8 mouse cellular contexts compared by ENCODE assay signal in genomic region chr2:30928893-30929482, GRCm38 (mm10). TPM values are rescaled to one million over a fixed set of nuclear protein-coding genes. Genes with fewer than 3 reads are reported as not detected.
DNase-seq lines count a peak whose midpoint lies in the region; ATAC-seq and TF ChIP-seq lines count a peak whose summit lies in the region.

No protein-coding gene starts in this region.

- peak overlapping the region; percentile 19; the same call in 1 of the 2 replicates for H3K27ac ChIP-seq in left cerebral cortex, adult 2 months
- H3K27ac ChIP-seq in limb, embryonic 13.5 days = no peak overlapping the region
- no peak overlapping the region for H3K27ac ChIP-seq in midbrain, embryonic 13.5 days

- H3K9me3 ChIP-seq in limb, embryonic 13.5 days = no peaks in the 10 kb centered on the region
- H3K9me3 ChIP-seq in midbrain, embryonic 13.5 days = no peaks in the 10 kb centered on the region

- no peaks in the 10 kb centered on the region for H3K27me3 ChIP-seq in limb, embryonic 13.5 days
- no peaks in the 10 kb centered on the region for H3K27me3 ChIP-seq in midbrain, embryonic 13.5 days

- H3K4me3 ChIP-seq in left cerebral cortex, adult 2 months = peak overlapping the region; percentile 38; the same call in 1 of the 2 replicates
- H3K4me3 ChIP-seq in limb, embryonic 13.5 days = peak overlapping the region; percentile 30
- H3K4me3 ChIP-seq in midbrain, embryonic 13.5 days (replicated peaks) = peak overlapping the region; percentile 34; the same call in 1 of the 2 replicates

- intact Hi-C loops in left cerebral cortex, adult 2 months (cut with DNase I) = no loop called here
- intact Hi-C loops in left cerebral cortex, postnatal 10 days (cut with DNase I) = no loop called here

- H3K4me2 ChIP-seq in limb, embryonic 13.5 days (replicated peaks) = peak overlapping the region; percentile 65
- H3K4me2 ChIP-seq in midbrain, embryonic 13.5 days (replicated peaks) = peak overlapping the region; percentile 60

- TF ChIP-seq CTCF in left cerebral cortex, adult 2 months (IDR thresholded peaks at IDR 0.05) = no peak

- no peaks in the 10 kb centered on the region for H3K36me3 ChIP-seq in limb, embryonic 13.5 days
- no peaks in the 10 kb centered on the region for H3K36me3 ChIP-seq in midbrain, embryonic 13.5 days

- no peak overlapping the region for H3K9ac ChIP-seq in limb, embryonic 13.5 days
- 0 out of 2 replicates have a peak overlapping the region, but pooled peaks have one; percentile 64 for H3K9ac ChIP-seq in midbrain, embryonic 13.5 days (replicated peaks)

- no peak for ATAC-seq in limb, embryonic 13.5 days (ENCODE audit: low FRiP score, low read depth)
- ATAC-seq in midbrain, embryonic 13.5 days = no peak; the same call in 1 of the 2 replicates
- no peak for ATAC-seq in activated CD4-positive, CD25-positive, alpha-beta regulatory T cell, adult 4 months

- peaks cover 27% of the 10 kb centered on the region for H3K4me1 ChIP-seq in limb, embryonic 13.5 days
- H3K4me1 ChIP-seq in midbrain, embryonic 13.5 days (replicated peaks) = peaks cover 19% of the 10 kb centered on the region

- 27% methylated on average over 12 of the region's 12 CpGs for WGBS in limb, embryonic 13.5 days
- WGBS in midbrain, embryonic 13.5 days = 31% methylated on average over 12 of the region's 12 CpGs

- no peak for DNase-seq in left cerebral cortex, adult 2 months (ENCODE audit: extremely low spot score in 1 of 2, low spot score in 2 of 2)
- no peak for DNase-seq in left cerebral cortex, postnatal 10 days (ENCODE audit: extremely low spot score in 1 of 2, low spot score in 2 of 2)
- peak; percentile 76 for DNase-seq in brain, adult 2 months (ENCODE audit: low read depth, low spot score)
- DNase-seq in heart, adult 8-10 months (ENCODE audit: low spot score) = peak; percentile 65
- DNase-seq in thymus, postnatal 4 days = no peak

RNA-seq across cellular contexts. Expression of gene Ptges, which starts 0.7 kb away (rescaled TPM):
- total RNA-seq in left cerebral cortex, adult 2 months (2021) = 1 to 10 TPM; 5.1 to 6.9 TPM
- 1 to 10 TPM; 4.2 to 6.2 TPM for total RNA-seq in left cerebral cortex, postnatal 10 days (2021)
- 1 to 10 TPM; 1.3 to 3.1 (median 1.9) TPM for total RNA-seq in heart, adult 8-10 months (2022)
- 14.1 and 16.4 TPM in 2 replicates for polyA plus RNA-seq in limb, embryonic 13.5 days (2015; fragmentation: Nextera tagmentation; extraction: Ambion mirVana)
- polyA plus RNA-seq in midbrain, embryonic 13.5 days (2015; fragmentation: Nextera tagmentation; extraction: Ambion mirVana) = 2.5 and 2.9 TPM in 2 replicates
- polyA plus RNA-seq in activated CD4-positive, CD25-positive, alpha-beta regulatory T cell, adult 4 months (2017; shearing (Covaris generic)) = under 1 TPM in 1 of 2 experiments, not detected in 1; 0.09 TPM

RNA-seq across cellular contexts. Expression of gene Tor1b, which starts 23.8 kb away (rescaled TPM):
- total RNA-seq in left cerebral cortex, adult 2 months (2021) = 10 to 100 TPM; 28.0 to 32.9 TPM
- total RNA-seq in left cerebral cortex, postnatal 10 days (2021) = 10 to 100 TPM; 27.6 to 31.2 TPM
- 10 to 100 TPM; 27.8 to 28.4 (median 28.2) TPM for total RNA-seq in heart, adult 8-10 months (2022)
- polyA plus RNA-seq in limb, embryonic 13.5 days (2015; fragmentation: Nextera tagmentation; extraction: Ambion mirVana) = 33.0 and 33.5 TPM in 2 replicates
- 18.3 and 20.5 TPM in 2 replicates for polyA plus RNA-seq in midbrain, embryonic 13.5 days (2015; fragmentation: Nextera tagmentation; extraction: Ambion mirVana)
- polyA plus RNA-seq in activated CD4-positive, CD25-positive, alpha-beta regulatory T cell, adult 4 months (2017; shearing (Covaris generic)) = 10 to 100 TPM; 18.1 to 19.9 TPM

RNA-seq across cellular contexts. Expression of gene Tor1a, which starts 38.7 kb away (rescaled TPM):
- total RNA-seq in left cerebral cortex, adult 2 months (2021) = 10 to 100 TPM; 38.0 to 43.2 TPM
- total RNA-seq in left cerebral cortex, postnatal 10 days (2021) = 10 to 100 TPM; 44.5 to 44.7 TPM
- total RNA-seq in heart, adult 8-10 months (2022) = 10 to 100 TPM in 2 of 4 experiments, 1 to 10 TPM in 2; 8.3 to 14.3 (median 9.9) TPM
- 82.7 and 91.4 TPM in 2 replicates for polyA plus RNA-seq in limb, embryonic 13.5 days (2015; fragmentation: Nextera tagmentation; extraction: Ambion mirVana)
- polyA plus RNA-seq in midbrain, embryonic 13.5 days (2015; fragmentation: Nextera tagmentation; extraction: Ambion mirVana) = 93.2 and 95.7 TPM in 2 replicates
- 10 to 100 TPM; 63.1 to 67.7 TPM for polyA plus RNA-seq in activated CD4-positive, CD25-positive, alpha-beta regulatory T cell, adult 4 months (2017; shearing (Covaris generic))

RNA-seq across cellular contexts. Expression of gene BC005624, which starts 53.0 kb away (rescaled TPM):
- 10 to 100 TPM; 65.0 to 68.6 TPM for total RNA-seq in left cerebral cortex, adult 2 months (2021)
- total RNA-seq in left cerebral cortex, postnatal 10 days (2021) = 10 to 100 TPM; 50.7 to 53.3 TPM
- total RNA-seq in heart, adult 8-10 months (2022) = 10 to 100 TPM; 20.1 to 28.3 (median 24.1) TPM
- 59.7 and 59.9 TPM in 2 replicates for polyA plus RNA-seq in limb, embryonic 13.5 days (2015; fragmentation: Nextera tagmentation; extraction: Ambion mirVana)
- polyA plus RNA-seq in midbrain, embryonic 13.5 days (2015; fragmentation: Nextera tagmentation; extraction: Ambion mirVana) = 88.8 and 92.8 TPM in 2 replicates
- polyA plus RNA-seq in activated CD4-positive, CD25-positive, alpha-beta regulatory T cell, adult 4 months (2017; shearing (Covaris generic)) = 10 to 100 TPM; 74.8 to 81.0 TPM

RNA-seq across cellular contexts. Expression of gene Usp20, which starts 53.1 kb away (rescaled TPM):
- 10 to 100 TPM; 76.0 to 82.8 TPM for total RNA-seq in left cerebral cortex, adult 2 months (2021)
- total RNA-seq in left cerebral cortex, postnatal 10 days (2021) = 10 to 100 TPM; 57.6 to 65.9 TPM
- 10 to 100 TPM; 53.8 to 62.3 (median 59.7) TPM for total RNA-seq in heart, adult 8-10 months (2022)
- 21.6 and 22.9 TPM in 2 replicates for polyA plus RNA-seq in limb, embryonic 13.5 days (2015; fragmentation: Nextera tagmentation; extraction: Ambion mirVana)
- polyA plus RNA-seq in midbrain, embryonic 13.5 days (2015; fragmentation: Nextera tagmentation; extraction: Ambion mirVana) = 42.5 and 47.9 TPM in 2 replicates
- 10 to 100 TPM; 11.6 to 15.0 TPM for polyA plus RNA-seq in activated CD4-positive, CD25-positive, alpha-beta regulatory T cell, adult 4 months (2017; shearing (Covaris generic))

Comparison
In these comparisons a context has a peak if more than half of its experiments do, and no peak if none do; other contexts are left out.
1. DNase-seq: peak in brain, adult 2 months (single experiment) and heart, adult 8-10 months (single experiment); none in left cerebral cortex, adult 2 months (0 of 2), left cerebral cortex, postnatal 10 days (0 of 2) and thymus, postnatal 4 days (single experiment).
2. Peak in every context shown above with its lines, with median percentiles within 50 percentile points of each other: H3K4me3 ChIP-seq.